Mouse (Mus musculus) ES-E14 (cell line): ENCODE data around the gene Tnfrsf13b.

Experiments
- CHD2 ChIP-seq: IDR thresholded peaks from 2 replicates; pipeline ENCODE4 v1.6.1; 2014; ENCODE audit warnings: mild to moderate bottlenecking, low read depth, low read length, inconsistent platforms
- MAFK ChIP-seq: IDR thresholded peaks from 2 replicates; pipeline ENCODE4 v1.6.1; 2014; ENCODE audit warnings: mild to moderate bottlenecking, low read depth, low read length, inconsistent platforms; ENCODE audit not compliant: insufficient read depth
- ZC3H11A ChIP-seq: IDR thresholded peaks from 2 replicates; pipeline ENCODE4 v1.6.1; 2012; ENCODE audit warnings: low read depth, mild to moderate bottlenecking, inconsistent platforms, low read length, borderline replicate concordance

- TF ChIP-seq ZC3H11A (no peak), MAFK (no peak), CHD2 (no peak)
These were observed 64.2 kb downstream of the Tnfrsf13b start for GRCm38 (mm10) chr11:61190776-61191175.
